Mouse (Mus musculus) heart, embryonic 16.5 days (tissue): Measurements from ENCODE around the gene Myo18b. TPM values are rescaled to one million over a fixed set of nuclear protein-coding genes. Genes with fewer than 3 reads are reported as not detected.

Experiments used
- ATAC-seq: fragments of 200-750 bp; cut with Nextera tagmentation; replicated peaks from 2 replicates; pipeline ENCODE4 v1.8.0; 2017; ENCODE audit warnings: moderate number of reproducible peaks; ENCODE audit not compliant: insufficient read depth, low FRiP score; ENCODE audit errors: extremely low read depth
- H3K27ac ChIP-seq: fragments of 300-500 bp; sonication (generic); 2 replicates; pipeline ENCODE4 v1.5.1; 2014; ENCODE audit warnings: mild to moderate bottlenecking, low read length, control low read depth, moderate library complexity
- H3K27me3 ChIP-seq: fragments of 300-500 bp; sonication (generic); 2 replicates; pipeline ENCODE4 v1.6.1; 2014; ENCODE audit warnings: low read length, mixed read lengths; ENCODE audit not compliant: control insufficient read depth, insufficient read depth
- H3K36me3 ChIP-seq: fragments of 300-500 bp; sonication (generic); 2 replicates; pipeline ENCODE4 v1.6.1; 2014; ENCODE audit not compliant: control insufficient read depth, insufficient read depth
- H3K4me1 ChIP-seq: fragments of 300-500 bp; sonication (generic); 2 replicates; pipeline ENCODE4 v1.6.1; 2014; ENCODE audit warnings: low read length, mixed read lengths; ENCODE audit not compliant: control insufficient read depth, insufficient read depth
- H3K4me2 ChIP-seq: fragments of 300-500 bp; sonication (generic); 2 replicates; pipeline ENCODE4 v1.6.1; 2014; ENCODE audit warnings: low read depth, mild to moderate bottlenecking, control low read depth, low read length
- H3K4me3 ChIP-seq: fragments of 300-500 bp; sonication (generic); 2 replicates; pipeline ENCODE4 v1.5.1; 2014; ENCODE audit warnings: mild to moderate bottlenecking, control low read depth, low read length
- H3K9ac ChIP-seq: fragments of 300-500 bp; sonication (generic); 2 replicates; pipeline ENCODE4 v1.6.1; 2014; ENCODE audit warnings: low read length, control low read depth
- H3K9me3 ChIP-seq: fragments of 300-500 bp; sonication (generic); replicated peaks from 2 replicates; pipeline ENCODE4 v1.6.1; 2016; ENCODE audit warnings: low read length; ENCODE audit not compliant: control insufficient read depth
- WGBS: fragments of 180-500 bp; shearing (Covaris S2); extraction: QIAGEN DNeasy Blood & Tissue Kit; methylation state at CpG from one replicate; pipeline ENCODE4 v1.1.7; 2014; 5-methylcytosine and 5-hydroxymethylcytosine counted together
- polyA plus RNA-seq: library from polyadenylated mRNA; unstranded; fragments of >200 nt; fragmentation: Nextera tagmentation; extraction: Ambion mirVana; gene quantifications from 2 replicates; pipeline ENCODE4 v1.2.1, GENCODE M21; 2015

Gene Myo18b
- polyA plus RNA-seq, 1 experiment from 2014 or later: 24.9 TPM

DNA sequence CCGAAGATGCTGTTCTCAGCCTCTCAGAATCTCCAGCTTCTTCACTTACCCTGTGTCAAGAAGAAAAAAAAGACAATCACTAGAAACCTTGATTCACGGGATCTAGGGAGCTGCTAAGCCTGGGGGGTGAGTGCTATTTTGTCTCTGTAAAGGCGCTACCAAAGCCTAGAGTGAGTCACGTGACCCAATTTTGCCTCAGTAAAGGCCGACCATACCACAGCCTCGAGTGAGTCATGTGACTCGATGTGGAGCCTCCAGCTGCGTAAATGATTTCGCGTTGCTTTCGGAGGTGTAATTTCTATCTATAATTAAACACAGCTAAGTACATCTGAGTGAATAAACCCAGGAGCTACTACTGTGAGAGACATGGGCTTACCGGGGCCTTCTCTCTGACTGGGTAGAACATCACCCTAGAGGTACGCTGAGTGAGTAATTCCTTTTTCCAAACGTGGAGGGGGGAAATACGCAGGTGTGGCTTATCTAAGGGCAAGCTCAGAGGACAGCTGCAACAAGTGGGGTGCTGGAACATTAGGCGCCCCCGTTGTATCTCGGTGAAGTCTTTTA lies 202.8 kb downstream of the Myo18b start:
- H3K9ac ChIP-seq: no peak overlapping the region
- H3K27ac ChIP-seq: no peak overlapping the region
- no peak for ATAC-seq
- H3K9me3 ChIP-seq: no peaks in the 10 kb centered on the region
- no peak overlapping the region for H3K4me3 ChIP-seq
- H3K4me1 ChIP-seq: peaks cover 5% of the 10 kb centered on the region; the same call in 1 of the 2 replicates
- 80% methylated on average over 18 of the region's 18 CpGs for WGBS
- H3K27me3 ChIP-seq: no peaks in the 10 kb centered on the region
- no peak overlapping the region for H3K4me2 ChIP-seq
- H3K36me3 ChIP-seq: peaks cover 24% of the 10 kb centered on the region

DNA sequence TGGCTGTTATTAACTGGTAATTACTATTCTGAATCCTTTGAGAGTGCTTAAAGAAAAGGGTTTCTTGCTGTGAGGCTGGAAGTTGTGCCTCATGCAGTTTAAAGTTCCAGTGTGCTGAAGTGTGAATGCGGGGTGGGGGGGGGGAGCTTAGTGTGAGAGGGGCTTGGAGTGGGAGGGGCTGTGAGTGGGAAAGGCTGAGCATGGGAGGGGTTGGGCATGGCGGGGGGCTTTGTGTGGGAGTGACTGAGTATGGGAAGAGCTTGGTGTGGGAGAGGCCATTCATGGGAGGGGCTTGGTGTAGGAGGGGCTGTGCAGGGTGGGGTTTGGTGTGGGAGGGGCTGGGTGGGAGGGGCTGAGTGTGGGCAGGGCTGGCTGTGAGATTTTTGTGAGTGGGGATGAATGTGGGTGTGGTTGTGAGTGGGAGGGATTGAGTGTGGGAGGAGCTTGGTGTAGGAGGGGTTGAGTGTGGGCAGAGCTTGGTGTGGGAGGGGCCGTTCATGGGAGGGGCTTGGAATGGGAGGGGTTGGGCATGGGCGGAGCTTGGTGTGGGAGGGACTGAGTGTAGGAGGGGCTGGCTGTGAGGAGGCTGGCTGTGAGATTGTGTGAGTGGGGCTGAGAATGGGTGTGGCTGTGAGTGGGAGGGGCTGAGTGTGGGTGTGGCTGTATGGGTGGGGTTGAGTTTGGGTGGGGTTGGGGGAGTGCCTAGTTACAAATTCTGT lies 208.9 kb downstream of the Myo18b start:
- Histone ChIP-seq H3K4me2 (no peak overlapping the region), H3K9me3 (no peaks in the 10 kb centered on the region), H3K36me3 (peaks cover 27% of the 10 kb centered on the region), H3K27me3 (no peaks in the 10 kb centered on the region), H3K4me3 (no peak overlapping the region), H3K4me1 (no peaks in the 10 kb centered on the region), H3K27ac (no peak overlapping the region), H3K9ac (no peak overlapping the region)
- 64% methylated on average over 4 of the region's 4 CpGs for WGBS
- no peak for ATAC-seq

DNA sequence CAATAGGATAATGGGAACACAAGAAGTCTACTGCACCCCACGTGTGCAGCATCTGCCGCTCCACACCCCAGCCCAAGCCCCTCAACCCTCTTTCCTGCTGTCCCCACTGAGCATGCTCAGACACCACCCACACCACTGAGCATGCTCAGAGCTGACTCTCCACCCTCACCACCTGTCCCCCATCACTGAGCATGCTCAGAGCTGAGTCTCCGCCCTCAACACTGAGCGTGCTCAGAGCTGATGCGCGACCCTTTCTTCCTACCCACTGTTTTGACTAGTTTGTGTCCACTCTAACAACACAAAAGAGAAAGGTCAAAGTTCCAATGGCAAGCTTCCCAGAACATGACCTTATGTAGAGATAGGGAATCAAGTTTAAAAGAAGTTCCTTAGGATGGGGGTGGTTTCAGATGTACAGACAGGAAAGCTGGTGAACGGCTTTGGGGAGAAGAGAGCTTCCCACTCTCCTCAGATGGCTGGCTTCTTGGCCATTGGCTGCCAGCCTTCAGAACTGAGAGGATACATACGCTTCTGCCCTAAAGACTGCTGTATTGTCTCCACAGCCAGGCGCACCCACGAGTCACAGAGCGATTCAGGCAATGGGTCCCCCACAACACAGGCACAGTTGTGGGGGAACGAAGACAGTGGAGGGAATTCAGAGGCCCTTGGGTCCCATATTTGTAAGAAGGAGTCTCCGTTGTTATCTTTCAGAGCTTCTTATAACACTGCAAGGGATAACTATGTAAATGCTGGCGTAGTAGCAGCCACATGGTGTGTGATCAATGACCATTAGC lies 209.7 kb downstream of the Myo18b start:
- H3K27me3 ChIP-seq: 0 out of 2 replicates have a peak, but pooled peaks cover 2% of the 10 kb centered on the region
- WGBS: 78% methylated on average over 14 of the region's 14 CpGs
- H3K4me1 ChIP-seq: no peaks in the 10 kb centered on the region
- H3K27ac ChIP-seq: no peak overlapping the region
- no peak overlapping the region for H3K4me2 ChIP-seq
- H3K4me3 ChIP-seq: no peak overlapping the region
- ATAC-seq: no peak
- no peak overlapping the region for H3K9ac ChIP-seq
- peaks cover 22% of the 10 kb centered on the region for H3K36me3 ChIP-seq
- no peaks in the 10 kb centered on the region for H3K9me3 ChIP-seq

DNA sequence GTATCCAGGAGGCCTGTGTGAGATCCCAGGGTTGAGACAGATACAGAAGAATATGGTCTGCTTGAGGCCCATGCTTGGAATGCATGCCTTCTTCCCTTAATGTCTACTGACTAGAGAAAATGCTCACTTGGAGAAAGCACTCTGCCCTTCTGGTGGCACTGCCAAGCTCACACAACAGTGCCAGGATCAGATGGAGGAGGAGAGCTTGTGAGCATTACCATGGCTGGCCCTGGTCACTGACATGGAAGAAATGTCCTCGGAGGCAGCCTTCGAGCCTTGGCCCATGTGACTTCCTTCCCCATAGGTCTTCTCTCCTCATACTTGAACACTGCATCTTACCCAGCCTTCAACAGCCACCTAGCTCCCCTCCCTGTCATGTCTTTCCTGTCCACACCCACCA lies 216.9 kb downstream of the Myo18b start:
- H3K27ac ChIP-seq: no peak overlapping the region
- peaks cover 11% of the 10 kb centered on the region for H3K27me3 ChIP-seq
- peaks cover 3% of the 10 kb centered on the region; the same call in 1 of the 2 replicates for H3K4me1 ChIP-seq
- 79% methylated on average over 2 of the region's 2 CpGs for WGBS
- no peak overlapping the region for H3K9ac ChIP-seq
- no peaks in the 10 kb centered on the region for H3K36me3 ChIP-seq
- ATAC-seq: no peak
- H3K9me3 ChIP-seq: no peaks in the 10 kb centered on the region
- no peak overlapping the region for H3K4me2 ChIP-seq
- no peak overlapping the region for H3K4me3 ChIP-seq

DNA sequence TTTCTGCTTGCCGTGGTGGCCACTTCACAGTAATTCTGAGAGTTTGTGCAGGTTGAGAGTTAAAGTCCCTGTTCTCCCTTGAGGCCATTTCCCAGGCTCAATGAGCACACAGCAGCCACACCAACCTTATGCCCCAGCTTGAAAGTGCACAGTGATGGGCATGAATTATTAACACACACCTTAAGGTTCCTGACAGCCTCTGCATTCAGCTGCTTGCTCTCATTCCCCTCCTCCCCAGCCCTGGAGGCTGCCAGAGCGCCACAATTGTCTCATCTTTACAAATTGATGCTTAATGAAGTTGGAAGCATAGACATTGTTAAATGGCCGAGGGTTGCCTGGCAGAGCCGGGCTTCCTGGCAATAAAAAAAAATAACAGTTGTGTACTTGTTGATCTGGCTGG lies 218.0 kb downstream of the Myo18b start:
- H3K9ac ChIP-seq: no peak overlapping the region
- H3K4me3 ChIP-seq: no peak overlapping the region
- no peak for ATAC-seq
- no peaks in the 10 kb centered on the region for H3K36me3 ChIP-seq
- H3K27me3 ChIP-seq: peaks cover 16% of the 10 kb centered on the region
- no peaks in the 10 kb centered on the region for H3K9me3 ChIP-seq
- no peak overlapping the region for H3K27ac ChIP-seq
- H3K4me2 ChIP-seq: no peak overlapping the region
- H3K4me1 ChIP-seq: peaks cover 3% of the 10 kb centered on the region; the same call in 1 of the 2 replicates
- WGBS: 73% methylated on average over 4 of the region's 4 CpGs

DNA sequence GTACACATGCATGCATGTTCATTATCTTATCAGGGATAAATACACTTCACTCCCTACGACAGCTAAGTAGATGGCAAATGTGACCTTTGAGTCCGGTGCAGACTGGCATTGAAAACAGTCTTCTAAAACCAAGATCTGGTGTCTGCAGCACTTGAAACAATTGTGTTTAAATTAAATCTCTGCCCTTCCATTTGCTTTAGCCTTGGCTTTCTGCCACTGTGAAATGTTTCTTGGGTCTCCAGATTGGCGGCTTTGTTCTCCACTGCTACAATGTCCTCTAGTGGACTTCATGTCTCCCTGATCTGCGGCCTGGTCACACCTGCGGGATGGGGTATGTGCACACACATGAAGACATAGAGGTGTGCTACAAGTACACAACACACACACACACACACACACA lies 221.4 kb downstream of the Myo18b start:
- Histone ChIP-seq H3K4me1 (peaks cover 3% of the 10 kb centered on the region; the same call in 1 of the 2 replicates), H3K27me3 (peaks cover 22% of the 10 kb centered on the region), H3K9ac (no peak overlapping the region), H3K27ac (no peak overlapping the region), H3K4me2 (no peak overlapping the region), H3K9me3 (no peaks in the 10 kb centered on the region), H3K4me3 (no peak overlapping the region), H3K36me3 (no peaks in the 10 kb centered on the region)
- ATAC-seq: no peak
- 43% methylated on average over 5 of the region's 5 CpGs for WGBS

DNA sequence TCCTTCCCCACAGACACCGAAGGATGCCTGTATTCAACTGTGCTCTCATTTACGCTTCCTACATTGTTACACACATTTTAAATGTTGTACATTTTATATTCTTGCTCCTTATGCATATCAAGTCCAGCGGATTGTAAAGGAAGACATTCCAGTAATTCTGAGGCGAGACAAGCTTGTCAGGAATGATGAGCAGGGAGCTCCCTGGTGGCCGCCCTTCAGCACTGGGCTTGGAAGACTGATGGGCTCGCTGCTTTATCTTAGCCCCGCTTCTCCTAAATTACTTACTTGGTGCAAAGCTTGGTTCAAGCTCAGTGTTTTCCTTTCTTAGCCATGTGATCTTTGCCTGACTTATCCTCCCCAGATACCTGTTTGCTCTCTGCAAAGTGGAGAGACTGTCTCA lies 223.7 kb downstream of the Myo18b start:
- Histone ChIP-seq H3K27me3 (peaks cover 22% of the 10 kb centered on the region), H3K36me3 (no peaks in the 10 kb centered on the region), H3K27ac (no peak overlapping the region), H3K9ac (no peak overlapping the region), H3K9me3 (no peaks in the 10 kb centered on the region), H3K4me3 (no peak overlapping the region), H3K4me2 (no peak overlapping the region), H3K4me1 (peaks cover 3% of the 10 kb centered on the region; the same call in 1 of the 2 replicates)
- 45% methylated on average over 7 of the region's 7 CpGs for WGBS
- no peak for ATAC-seq

DNA sequence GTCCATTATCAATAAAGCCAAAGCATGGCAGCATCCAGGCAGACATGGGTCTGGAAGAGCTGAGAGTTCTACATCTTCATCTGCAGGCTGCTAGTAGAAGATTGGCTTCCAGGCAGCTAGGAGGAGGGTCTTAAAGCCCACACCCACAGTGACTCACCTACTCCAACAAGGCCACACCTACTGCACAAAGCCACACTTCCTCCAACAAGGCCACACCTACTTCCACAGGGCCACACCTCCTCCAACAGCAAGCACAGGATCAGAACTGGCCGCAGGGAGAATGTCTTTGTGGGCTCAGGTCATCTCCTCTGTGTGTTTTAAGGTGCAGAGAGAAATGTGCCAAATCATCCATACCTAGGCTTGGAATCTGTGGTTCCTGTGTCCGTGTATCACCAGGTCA lies 224.2 kb downstream of the Myo18b start:
- Histone ChIP-seq H3K4me3 (no peak overlapping the region), H3K9me3 (no peaks in the 10 kb centered on the region), H3K27me3 (peaks cover 26% of the 10 kb centered on the region), H3K4me1 (peaks cover 3% of the 10 kb centered on the region; the same call in 1 of the 2 replicates), H3K9ac (no peak overlapping the region), H3K27ac (no peak overlapping the region), H3K4me2 (no peak overlapping the region), H3K36me3 (no peaks in the 10 kb centered on the region)
- 44% methylated on average over 2 of the region's 2 CpGs for WGBS
- ATAC-seq: no peak

DNA sequence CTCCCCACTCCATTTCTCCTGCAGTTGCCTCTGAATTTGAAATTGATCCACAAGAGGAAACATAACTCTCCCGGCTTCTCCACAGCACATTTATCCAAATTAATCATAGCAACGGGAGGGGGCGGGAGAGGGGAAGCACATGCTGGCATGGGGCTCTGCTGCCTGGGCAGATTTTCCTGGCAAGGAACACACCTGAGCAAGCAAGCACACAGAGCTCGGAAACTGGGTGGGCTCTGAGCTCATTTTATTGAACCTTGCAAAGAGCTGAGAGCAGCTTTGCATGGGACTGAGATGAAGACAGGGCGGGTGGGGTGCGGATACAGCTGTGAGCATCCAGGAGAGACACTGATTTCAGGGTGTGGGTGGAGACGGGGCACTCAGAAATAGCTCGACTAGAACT lies 229.0 kb downstream of the Myo18b start:
- H3K4me1 ChIP-seq: no peaks in the 10 kb centered on the region
- no peaks in the 10 kb centered on the region for H3K36me3 ChIP-seq
- H3K4me3 ChIP-seq: no peak overlapping the region
- H3K9me3 ChIP-seq: no peaks in the 10 kb centered on the region
- 63% methylated on average over 8 of the region's 8 CpGs for WGBS
- H3K4me2 ChIP-seq: no peak overlapping the region
- H3K27me3 ChIP-seq: peaks cover 22% of the 10 kb centered on the region
- H3K9ac ChIP-seq: no peak overlapping the region
- no peak overlapping the region for H3K27ac ChIP-seq
- ATAC-seq: no peak
